Mouse (Mus musculus) gastrocnemius, postnatal 10 days (tissue): ENCODE measurements around the gene Smagp. TPM values are rescaled to one million over a fixed set of nuclear protein-coding genes. Genes with fewer than 3 reads are reported as not detected.

Experiments used
- DNase-seq: peaks from one replicate; pipeline ENCODE4 v3.0.0; 2021; ENCODE audit warnings: mixed read lengths
- long read RNA-seq, 2 experiments: library from polyadenylated mRNA; stranded (forward); transcript quantifications; one replicate each; pipeline ENCODE4 v2.0.0; 2021
- total RNA-seq, 2 experiments: library from RNA; stranded (reverse); gene quantifications; 2 replicates each; pipeline ENCODE4 v1.2.3; 2021

Gene Smagp
- 1 to 10 TPM; 6.5 to 8.6 TPM for total RNA-seq
- long read RNA-seq, experiment 1, partial matches to known transcripts, result 0 of 6 reads
- long read RNA-seq, experiment 1, other reads (novel, unspliced or antisense), result 0 of 6 reads
- long read RNA-seq, experiment 2, partial matches to known transcripts, result 0 of 5 reads
- long read RNA-seq, experiment 2, other reads (novel, unspliced or antisense), result 0 of 5 reads

- DNase-seq, result peak; percentile 42
Observed at GRCm38 (mm10) chr15:100636700-100637501, at the start of gene Smagp. TSS of gene Smagp (minus strand) at chr15:100636940.

DNA sequence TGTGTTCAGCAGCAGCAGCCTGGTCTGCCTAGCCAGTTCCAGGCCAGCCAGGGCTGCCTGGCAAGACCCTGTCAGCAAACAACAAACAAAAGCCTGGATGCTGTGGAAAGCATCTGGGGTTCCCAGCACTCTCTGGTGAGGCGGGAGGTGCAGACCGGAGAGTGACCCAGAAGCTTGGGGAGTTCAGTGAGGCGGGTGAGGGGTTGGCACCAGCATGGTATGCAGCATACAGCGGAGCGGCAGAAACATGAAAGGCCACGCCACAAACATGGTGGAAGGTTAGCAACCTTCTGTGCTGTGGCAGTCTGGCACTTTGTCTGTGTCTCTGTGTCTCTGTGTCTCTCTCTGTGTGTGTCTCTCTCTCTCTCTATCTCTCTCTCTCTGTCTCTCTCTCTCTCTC is 49.7 kb upstream of the Smagp start:
- no peak for DNase-seq

DNA sequence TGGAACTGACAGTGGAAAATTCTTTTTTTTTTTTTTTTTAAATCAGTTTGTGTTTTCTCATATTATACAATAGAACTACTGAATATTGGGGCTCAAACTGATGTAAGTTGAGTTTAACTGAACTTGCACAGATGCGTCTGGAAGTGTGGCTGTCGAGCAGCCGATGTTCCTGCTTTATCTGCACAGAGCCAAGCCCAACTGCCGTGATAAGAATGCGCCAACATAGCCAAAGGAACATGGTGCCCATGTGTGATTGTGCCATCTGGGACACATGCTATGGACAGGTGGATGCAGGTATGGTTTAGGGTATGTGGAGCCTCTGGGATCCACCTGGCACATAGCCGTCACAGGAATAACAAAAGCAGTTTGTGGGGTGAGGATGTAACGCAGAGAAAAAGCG is 49.1 kb upstream of the Smagp start:
- no peak for DNase-seq

- DNase-seq, result no peak
Observed at GRCm38 (mm10) chr15:100685255-100685654, 48.5 kb upstream of the Smagp start.

- DNase-seq, result no peak
Observed at GRCm38 (mm10) chr15:100684450-100684849, 47.7 kb upstream of the Smagp start.

DNA sequence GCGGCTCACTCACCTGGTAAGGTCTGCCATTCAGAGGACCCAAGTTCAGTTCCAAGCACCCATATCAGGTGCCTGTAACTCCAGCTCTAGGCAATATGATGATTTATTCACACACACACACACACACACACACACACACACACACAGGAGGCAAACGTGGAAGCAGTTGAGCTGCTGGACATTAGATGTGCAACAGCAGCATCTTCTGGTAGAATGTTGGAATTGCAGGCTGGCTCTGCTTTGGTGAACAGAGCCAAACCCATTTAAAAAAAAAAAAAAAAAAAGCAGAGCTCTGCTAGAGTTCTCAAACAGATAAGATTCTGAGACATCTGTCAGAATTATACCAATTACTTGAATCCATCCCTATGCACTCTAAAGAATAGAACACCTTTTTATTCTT is 46.3 kb upstream of the Smagp start:
- peak; percentile 81 for DNase-seq

- DNase-seq, result no peak
Observed at GRCm38 (mm10) chr15:100681770-100682169, 45.0 kb upstream of the Smagp start.

DNA sequence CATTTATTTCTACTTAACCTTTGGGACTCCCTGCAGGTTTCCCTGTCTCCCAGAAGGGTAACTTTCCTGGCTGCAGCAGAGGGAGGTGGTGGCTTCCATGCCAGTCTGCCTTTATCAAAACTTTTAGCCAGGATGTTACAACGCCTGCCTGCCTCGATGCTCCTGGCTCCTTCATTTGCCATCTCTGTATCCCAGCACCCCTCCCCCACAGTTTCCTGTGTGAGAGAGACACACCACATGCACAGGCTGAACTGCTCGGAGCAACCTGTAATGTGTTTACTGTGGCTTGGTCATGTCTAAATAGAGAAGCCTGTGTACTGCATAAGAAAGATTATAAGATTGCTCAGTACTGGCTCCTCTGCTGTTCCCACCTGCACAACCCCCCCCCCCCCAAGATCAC is 43.6 kb upstream of the Smagp start:
- no peak for DNase-seq

GRCm38 (mm10) chr15:100679005-100679404 is 42.3 kb upstream of the Smagp start:
- DNase-seq, result no peak

- DNase-seq, result no peak
Observed at GRCm38 (mm10) chr15:100678581-100678980, 41.8 kb upstream of the Smagp start.

DNA sequence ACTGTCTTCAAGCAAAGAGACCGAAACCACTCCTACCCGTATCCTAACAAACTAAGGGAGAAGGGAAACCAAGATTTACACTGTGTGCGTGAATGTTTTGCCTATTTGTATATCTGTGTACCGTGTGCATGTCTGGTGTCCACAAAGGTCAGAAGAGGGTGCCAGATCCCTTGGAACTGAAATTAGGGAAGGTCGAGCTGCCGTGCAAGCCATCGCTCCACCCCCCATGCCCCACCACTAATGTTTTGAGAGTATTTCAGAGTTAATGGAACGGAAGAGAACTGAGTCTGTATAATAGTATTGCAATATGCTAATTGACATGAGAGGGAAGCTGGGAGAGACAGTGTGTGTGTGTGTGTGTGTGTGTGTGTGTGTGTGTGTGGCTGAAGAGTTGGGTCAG is 40.9 kb upstream of the Smagp start:
- DNase-seq, result no peak

GRCm38 (mm10) chr15:100676521-100676920 is 39.8 kb upstream of the Smagp start:
- no peak for DNase-seq

GRCm38 (mm10) chr15:100675486-100675885 is 38.7 kb upstream of the Smagp start:
- no peak for DNase-seq

GRCm38 (mm10) chr15:100674566-100674965 is 37.8 kb upstream of the Smagp start:
- no peak for DNase-seq

DNA sequence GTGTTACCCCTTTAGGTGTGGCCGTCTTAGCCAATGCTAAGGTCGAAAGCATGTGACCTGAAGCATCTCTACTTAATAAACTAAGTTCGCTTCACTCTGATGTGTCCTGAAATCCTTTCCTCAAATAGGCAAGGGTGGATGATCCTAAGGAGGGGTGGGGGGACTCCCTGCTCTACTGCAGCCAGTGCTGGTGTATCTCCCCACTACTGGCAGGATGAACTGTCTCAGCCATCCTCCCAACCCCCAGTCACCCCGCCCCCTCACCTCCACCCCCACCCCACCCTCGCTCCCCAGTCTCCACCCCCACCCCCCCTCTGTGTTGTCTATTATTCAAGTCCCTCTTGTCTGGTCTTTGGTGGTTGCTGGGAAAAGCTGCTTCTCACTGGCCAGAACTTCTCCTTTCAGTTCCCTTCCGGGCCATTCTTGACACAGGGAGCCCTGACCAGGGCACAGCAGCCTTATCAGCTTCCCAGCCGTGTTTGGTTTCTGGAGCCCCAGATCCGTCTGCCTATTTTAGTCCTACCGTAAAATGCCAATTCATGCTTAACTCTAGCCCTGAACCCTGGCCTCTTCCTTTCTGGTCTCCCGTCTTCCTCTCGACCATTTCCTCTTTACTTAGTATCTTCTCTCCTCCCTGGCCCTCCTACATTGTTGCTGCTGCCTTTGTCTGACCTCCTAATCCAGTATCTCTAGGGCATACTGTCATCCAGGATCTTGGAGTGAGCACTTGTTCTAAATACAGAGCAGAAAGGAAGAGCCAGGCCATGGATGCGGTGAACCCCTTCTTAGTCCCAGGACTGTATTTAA is 37.0 kb upstream of the Smagp start:
- no peak for DNase-seq

DNA sequence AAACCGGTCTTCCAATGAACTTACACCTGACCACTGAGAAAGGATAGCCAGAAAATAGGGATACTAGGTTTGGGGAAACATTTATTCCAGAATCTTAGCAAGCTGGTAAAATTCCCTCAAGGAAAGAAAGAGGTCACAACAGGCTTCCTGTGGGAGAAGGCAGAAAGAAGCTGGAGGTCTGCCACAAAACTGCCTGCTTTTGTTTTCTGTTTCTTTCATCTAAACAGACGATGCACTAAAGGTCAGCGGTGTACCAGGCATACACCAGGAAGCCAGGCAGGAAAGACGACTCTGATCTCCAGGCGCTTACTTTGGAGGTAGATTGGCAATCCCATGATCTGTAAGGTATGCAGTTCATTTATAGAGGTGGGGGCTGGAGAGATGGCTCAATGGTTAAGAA is 34.1 kb upstream of the Smagp start:
- DNase-seq, result no peak

DNA sequence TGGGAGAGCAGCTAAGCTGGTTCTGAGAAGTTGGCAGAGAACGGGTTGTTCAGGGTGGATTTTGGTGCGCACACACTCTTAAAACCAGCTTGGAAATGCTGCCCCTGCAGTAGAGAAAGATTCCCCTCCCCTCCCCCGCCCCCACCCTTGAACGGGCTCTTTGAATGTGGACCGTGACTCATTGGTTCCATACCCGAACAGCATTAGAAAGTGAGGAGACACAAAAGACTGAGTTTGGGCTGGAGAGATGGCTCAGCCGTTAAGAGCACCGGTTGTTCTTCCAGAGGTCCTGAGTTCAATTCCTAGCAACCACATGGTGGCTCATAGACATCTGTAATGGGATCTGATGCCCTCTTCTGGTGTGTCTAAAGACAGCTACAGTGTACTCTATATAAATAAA is 33.3 kb upstream of the Smagp start:
- DNase-seq, result no peak

DNA sequence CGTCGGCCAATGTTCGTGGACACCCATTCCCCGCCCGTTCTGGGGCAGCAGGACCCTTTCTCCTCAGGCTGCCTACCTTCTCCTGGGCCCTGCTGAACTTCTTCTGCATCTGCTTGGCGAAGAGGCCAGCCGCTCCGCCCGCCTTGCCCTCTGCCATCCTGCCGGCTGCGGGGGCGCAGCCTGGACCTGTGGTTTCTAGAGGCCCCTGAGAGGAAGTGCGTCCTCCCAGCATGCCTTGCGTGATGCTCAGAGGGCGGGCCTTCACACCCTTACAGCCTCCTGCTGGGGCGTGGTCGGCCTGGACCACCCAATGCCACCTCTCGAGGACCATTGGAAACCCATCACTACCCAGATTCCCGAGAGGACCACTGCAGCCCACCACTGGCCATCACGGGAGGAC is 32.6 kb upstream of the Smagp start, which contains the start of gene Bin2:
Gene Bin2, minus strand, starts transcription at position 217 of the 400 bp plus-strand sequence.
- no peak for DNase-seq

GRCm38 (mm10) chr15:100667871-100668545 is 31.3 kb upstream of the Smagp start:
- no peak for DNase-seq

GRCm38 (mm10) chr15:100667420-100667819 is 30.7 kb upstream of the Smagp start:
- no peak for DNase-seq

DNA sequence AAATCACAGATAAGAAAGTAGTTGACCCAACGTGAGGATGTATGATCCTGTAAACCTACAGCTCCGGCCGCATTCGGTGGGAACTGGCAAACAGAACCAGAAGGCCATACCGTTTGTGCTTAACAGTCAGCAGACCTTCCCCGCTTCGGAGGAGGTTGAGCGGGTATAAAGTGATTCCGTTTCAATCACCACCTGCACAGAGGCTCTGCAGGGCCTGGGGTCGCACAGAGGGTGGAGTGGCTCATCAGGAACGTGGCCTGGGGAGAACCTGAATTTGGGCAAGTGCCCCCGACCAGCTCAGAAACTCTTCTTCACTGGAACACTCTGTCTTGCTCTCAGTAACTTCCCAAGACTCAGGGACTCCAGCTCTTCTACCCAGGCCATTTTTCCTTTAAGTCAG is 30.1 kb upstream of the Smagp start:
- DNase-seq, result no peak

DNA sequence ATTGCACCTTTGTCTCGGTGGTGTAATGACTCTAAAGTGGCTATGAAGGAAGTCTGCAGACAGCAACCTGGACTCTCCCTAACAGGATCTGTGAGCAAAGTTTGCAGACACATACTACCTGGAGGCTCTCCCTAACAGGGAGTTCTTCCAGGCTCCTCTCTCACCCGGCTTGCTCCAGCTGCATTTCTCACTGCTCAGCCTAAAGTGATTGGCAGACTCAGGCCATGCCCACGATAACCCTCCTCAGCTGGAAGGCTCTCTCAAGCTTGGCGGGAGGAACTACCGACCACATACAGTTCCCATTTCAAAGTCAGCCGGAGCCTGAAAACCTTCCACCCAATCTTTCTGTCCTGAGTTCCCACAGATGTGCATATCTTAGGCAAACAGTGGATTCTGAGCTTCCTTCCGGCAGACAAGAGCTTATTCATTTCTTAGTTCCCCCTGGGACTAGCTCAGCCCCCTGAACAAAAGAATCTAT is 29.5 kb upstream of the Smagp start:
- no peak for DNase-seq
